ENCODE assay signal across 15 mouse cellular contexts in genomic region chr7:117573170-117573569, GRCm38 (mm10).
DNase-seq lines count a peak whose midpoint lies in the region; ATAC-seq and TF ChIP-seq lines count a peak whose summit lies in the region.
"Had no signal": no experiment of that assay in that cellular context is flagged by ENCODE, and none has a peak within 500 bp of the region (broad histone marks: within the 10 kb centered on the region; RNA-seq: fewer than 3 reads in every experiment).

No protein-coding gene starts in this region.

- H3K9me3 ChIP-seq in forebrain, embryonic 15.5 days: no peaks in the 10 kb centered on the region
- no peaks in the 10 kb centered on the region for H3K9me3 ChIP-seq in forebrain, embryonic 12.5 days
- no peaks in the 10 kb centered on the region for H3K9me3 ChIP-seq in kidney, embryonic 14.5 days (ENCODE audit: control insufficient read depth, low read length)
- H3K9me3 ChIP-seq in forebrain, postnatal 0 days (ENCODE audit: low read length): no peaks in the 10 kb centered on the region
- H3K9me3 ChIP-seq in intestine, embryonic 16.5 days (ENCODE audit: control insufficient read depth, low read length): no peaks in the 10 kb centered on the region

- no peak overlapping the region for H3K4me3 ChIP-seq in forebrain, embryonic 15.5 days
- no peak overlapping the region for H3K4me3 ChIP-seq in forebrain, embryonic 12.5 days (replicated peaks)
- H3K4me3 ChIP-seq in kidney, adult 2 months (ENCODE audit: insufficient read depth, low read depth, low read length): no peak overlapping the region
- H3K4me3 ChIP-seq in kidney, embryonic 14.5 days (ENCODE audit: low read length): no peak overlapping the region
- no peak overlapping the region for H3K4me3 ChIP-seq in forebrain, postnatal 0 days (ENCODE audit: low read depth, low read length)
- H3K4me3 ChIP-seq in intestine, embryonic 16.5 days (ENCODE audit: low read length): no peak overlapping the region

- TF ChIP-seq POLR2A in kidney, adult 2 months (IDR thresholded peaks at IDR 0.05; ENCODE audit: low read depth, low read length): no peak

- H3K4me1 ChIP-seq in forebrain, embryonic 15.5 days: peaks cover 42% of the 10 kb centered on the region
- H3K4me1 ChIP-seq in forebrain, embryonic 12.5 days: peaks cover 7% of the 10 kb centered on the region; the same call in 1 of the 2 replicates
- peaks cover 15% of the 10 kb centered on the region for H3K4me1 ChIP-seq in kidney, adult 2 months (ENCODE audit: control insufficient read depth, insufficient read depth, low read length)
- no peaks in the 10 kb centered on the region for H3K4me1 ChIP-seq in kidney, embryonic 14.5 days (ENCODE audit: control insufficient read depth, insufficient read depth, low read length)
- peaks cover 9% of the 10 kb centered on the region; the same call in 1 of the 2 replicates for H3K4me1 ChIP-seq in forebrain, postnatal 0 days (ENCODE audit: insufficient read depth)
- peaks cover 3% of the 10 kb centered on the region; the same call in 1 of the 2 replicates for H3K4me1 ChIP-seq in intestine, embryonic 16.5 days (ENCODE audit: control insufficient read depth, insufficient read depth, low read length)

- H3K9ac ChIP-seq in forebrain, embryonic 15.5 days (replicated peaks): no peak overlapping the region
- no peak overlapping the region for H3K9ac ChIP-seq in forebrain, embryonic 12.5 days
- H3K9ac ChIP-seq in kidney, embryonic 14.5 days (ENCODE audit: low read depth, low read length): no peak overlapping the region
- no peak overlapping the region for H3K9ac ChIP-seq in forebrain, postnatal 0 days
- H3K9ac ChIP-seq in intestine, embryonic 16.5 days (ENCODE audit: low read depth, low read length): no peak overlapping the region
- H3K9ac ChIP-seq: lung, embryonic 14.5 days had no signal

- no peaks in the 10 kb centered on the region for H3K27me3 ChIP-seq in forebrain, embryonic 15.5 days
- no peaks in the 10 kb centered on the region for H3K27me3 ChIP-seq in forebrain, embryonic 12.5 days
- H3K27me3 ChIP-seq in kidney, adult 2 months (replicated peaks; ENCODE audit: control insufficient read depth, insufficient read depth, low read length): no peaks in the 10 kb centered on the region
- no peaks in the 10 kb centered on the region for H3K27me3 ChIP-seq in kidney, embryonic 14.5 days (ENCODE audit: control insufficient read depth, insufficient read depth, low read length)
- no peaks in the 10 kb centered on the region for H3K27me3 ChIP-seq in forebrain, postnatal 0 days (ENCODE audit: insufficient read depth, low read length)
- no peaks in the 10 kb centered on the region for H3K27me3 ChIP-seq in intestine, embryonic 16.5 days (replicated peaks; ENCODE audit: control insufficient read depth, insufficient read depth, low read length)

- peak; percentile 33; the same call in 1 of the 2 replicates for ATAC-seq in forebrain, embryonic 15.5 days (replicated peaks)
- no peak for ATAC-seq in forebrain, embryonic 12.5 days (ENCODE audit: low FRiP score)
- ATAC-seq in kidney, embryonic 14.5 days (ENCODE audit: low FRiP score, low TSS enrichment): no peak
- peak; percentile 49; the same call in 1 of the 2 replicates for ATAC-seq in forebrain, postnatal 0 days
- ATAC-seq in intestine, embryonic 16.5 days: no peak
- ATAC-seq: inflammation-experienced regulatory T-cells, adult 6 months had no signal

- H3K36me3 ChIP-seq in forebrain, embryonic 15.5 days: no peaks in the 10 kb centered on the region
- H3K36me3 ChIP-seq in forebrain, embryonic 12.5 days (replicated peaks): no peaks in the 10 kb centered on the region
- H3K36me3 ChIP-seq in kidney, adult 2 months (ENCODE audit: control insufficient read depth, insufficient read depth, low read length): no peaks in the 10 kb centered on the region
- H3K36me3 ChIP-seq in kidney, embryonic 14.5 days (ENCODE audit: control insufficient read depth, insufficient read depth, low read length): no peaks in the 10 kb centered on the region
- no peaks in the 10 kb centered on the region for H3K36me3 ChIP-seq in forebrain, postnatal 0 days (ENCODE audit: insufficient read depth)
- no peaks in the 10 kb centered on the region for H3K36me3 ChIP-seq in intestine, embryonic 16.5 days (ENCODE audit: control insufficient read depth, insufficient read depth, low read length)
- H3K36me3 ChIP-seq: G1E had no signal

- no peak for TF ChIP-seq CTCF in kidney, adult 2 months (conservative IDR thresholded peaks at IDR 0.05; ENCODE audit: insufficient read depth, insufficient read length, low read depth, low read length)
- TF ChIP-seq CTCF in forebrain, postnatal 0 days (IDR thresholded peaks at IDR 0.05; ENCODE audit: low read depth): no peak

- peak; percentile 68 for DNase-seq in kidney, adult 2 months
- peak; percentile 26 for DNase-seq in lung, postnatal 10 days
- DNase-seq in lung, postnatal 4 days: no peak
- peak; percentile 74 for DNase-seq in forebrain, postnatal 0 days
- DNase-seq: adrenal gland, postnatal 36 days; cerebellum, adult 11 months; liver; lung, embryonic 14.5 days; thymus, postnatal 14 days had no signal

- H3K4me2 ChIP-seq in forebrain, embryonic 15.5 days (replicated peaks): no peak overlapping the region
- H3K4me2 ChIP-seq in forebrain, embryonic 12.5 days: no peak overlapping the region
- H3K4me2 ChIP-seq in kidney, embryonic 14.5 days (replicated peaks; ENCODE audit: low read depth, low read length): no peak overlapping the region
- H3K4me2 ChIP-seq in forebrain, postnatal 0 days (ENCODE audit: low read depth): no peak overlapping the region
- no peak overlapping the region for H3K4me2 ChIP-seq in intestine, embryonic 16.5 days (ENCODE audit: low read depth, low read length)
- H3K4me2 ChIP-seq: lung, embryonic 14.5 days had no signal

- peak overlapping the region; percentile 68 for H3K27ac ChIP-seq in forebrain, embryonic 15.5 days (replicated peaks)
- no peak overlapping the region for H3K27ac ChIP-seq in forebrain, embryonic 12.5 days
- H3K27ac ChIP-seq in kidney, adult 2 months (ENCODE audit: insufficient read depth, low read depth, low read length): no peak overlapping the region
- no peak overlapping the region for H3K27ac ChIP-seq in kidney, embryonic 14.5 days (ENCODE audit: low read depth, low read length)
- H3K27ac ChIP-seq in forebrain, postnatal 0 days (ENCODE audit: low read depth, low read length): no peak overlapping the region
- H3K27ac ChIP-seq in intestine, embryonic 16.5 days (ENCODE audit: low read length): no peak overlapping the region

- WGBS in forebrain, embryonic 15.5 days: 50% methylated on average over 6 of the region's 6 CpGs
- 85% methylated on average over 6 of the region's 6 CpGs for WGBS in forebrain, embryonic 12.5 days
- 34% methylated on average over 6 of the region's 6 CpGs for WGBS in kidney, adult 2 months
- 70% methylated on average over 6 of the region's 6 CpGs for WGBS in kidney, embryonic 14.5 days
- 44% methylated on average over 6 of the region's 6 CpGs for WGBS in forebrain, postnatal 0 days
- 74% methylated on average over 6 of the region's 6 CpGs for WGBS in intestine, embryonic 16.5 days

Comparison
In these comparisons a context has a peak if more than half of its experiments do, and no peak if none do; other contexts are left out.
1. ATAC-seq: peak in forebrain, embryonic 15.5 days (single experiment) and forebrain, postnatal 0 days (single experiment); none in forebrain, embryonic 12.5 days (single experiment), kidney, embryonic 14.5 days (single experiment) and intestine, embryonic 16.5 days (single experiment).
2. DNase-seq: peak in kidney, adult 2 months (single experiment), lung, postnatal 10 days (single experiment) and forebrain, postnatal 0 days (single experiment); none in lung, postnatal 4 days (0 of 2).